Mouse (Mus musculus) heart, embryonic 15.5 days (tissue): Measurements from ENCODE around the gene Samd4b. TPM values are rescaled to one million over a fixed set of nuclear protein-coding genes. Genes with fewer than 3 reads are reported as not detected.
A peak's percentile ranks its signal among the peaks of the same experiment; 100 is the strongest.

Experiments
- ATAC-seq: fragments of 200-750 bp; cut with Nextera tagmentation; replicated peaks from 2 replicates; pipeline ENCODE4 v1.8.0; 2017; ENCODE audit warnings: low read depth, moderate TSS enrichment; ENCODE audit not compliant: insufficient number of reproducible peaks, insufficient read depth, low FRiP score
- H3K27ac ChIP-seq: fragments of 300-500 bp; sonication (generic); 2 replicates; pipeline ENCODE4 v1.5.1; 2015; ENCODE audit warnings: mild to moderate bottlenecking, inconsistent platforms
- H3K27me3 ChIP-seq: fragments of 300-500 bp; sonication (generic); 2 replicates; pipeline ENCODE4 v1.6.1; 2015; ENCODE audit warnings: inconsistent platforms
- H3K36me3 ChIP-seq: fragments of 300-500 bp; sonication (generic); 2 replicates; pipeline ENCODE4 v1.6.1; 2015; ENCODE audit warnings: mild to moderate bottlenecking, inconsistent platforms
- H3K4me1 ChIP-seq: fragments of 300-500 bp; sonication (generic); replicated peaks from 2 replicates; pipeline ENCODE4 v1.6.1; 2015; ENCODE audit warnings: inconsistent platforms
- H3K4me2 ChIP-seq: fragments of 300-500 bp; sonication (generic); 2 replicates; pipeline ENCODE4 v1.6.1; 2015; ENCODE audit warnings: inconsistent platforms, mild to moderate bottlenecking, moderate library complexity
- H3K4me3 ChIP-seq: fragments of 300-500 bp; sonication (generic); 2 replicates; pipeline ENCODE4 v1.5.1; 2015; ENCODE audit warnings: mild to moderate bottlenecking, inconsistent platforms
- H3K9ac ChIP-seq: fragments of 300-500 bp; sonication (generic); 2 replicates; pipeline ENCODE4 v1.6.1; 2015; ENCODE audit warnings: mild to moderate bottlenecking, inconsistent platforms
- H3K9me3 ChIP-seq: fragments of 300-500 bp; sonication (generic); replicated peaks from 2 replicates; pipeline ENCODE4 v1.6.1; 2016; ENCODE audit warnings: inconsistent platforms
- WGBS: fragments of 180-500 bp; shearing (Covaris S2); methylation state at CpG from one replicate; pipeline ENCODE4 v1.1.7; 2015; ENCODE audit warnings: mixed read lengths; 5-methylcytosine and 5-hydroxymethylcytosine counted together
- polyA plus RNA-seq: library from polyadenylated mRNA; unstranded; fragments of >200 nt; fragmentation: Nextera tagmentation; extraction: Ambion mirVana; gene quantifications from 2 replicates; pipeline ENCODE4 v1.2.1, GENCODE M21; 2015

Samd4b gene
- polyA plus RNA-seq, 1 experiment from 2014 or later: 17.9 TPM

- no peak overlapping the region for H3K9ac ChIP-seq
- 90% methylated on average over 10 of the region's 10 CpGs for WGBS
- no peak overlapping the region for H3K4me3 ChIP-seq
- H3K9me3 ChIP-seq: no peaks in the 10 kb centered on the region
- no peaks in the 10 kb centered on the region for H3K27me3 ChIP-seq
- peaks cover 45% of the 10 kb centered on the region for H3K36me3 ChIP-seq
- H3K4me2 ChIP-seq: no peak overlapping the region
- H3K4me1 ChIP-seq: peaks cover 16% of the 10 kb centered on the region
- ATAC-seq: no peak
- H3K27ac ChIP-seq: no peak overlapping the region
These were observed 37.1 kb downstream of the Samd4b start for GRCm38 (mm10) chr7:28560856-28561255.

- WGBS: 39% methylated on average over 4 of the region's 4 CpGs
- Histone ChIP-seq H3K4me1 (peaks cover 17% of the 10 kb centered on the region), H3K36me3 (peaks cover 29% of the 10 kb centered on the region), H3K4me2 (no peak overlapping the region), H3K9me3 (no peaks in the 10 kb centered on the region), H3K27ac (0 out of 2 replicates have a peak overlapping the region, but pooled peaks have one; percentile 10), H3K4me3 (no peak overlapping the region), H3K9ac (no peak overlapping the region), H3K27me3 (no peaks in the 10 kb centered on the region)
- ATAC-seq: no peak; the same call in 1 of the 2 replicates
These were observed 39.5 kb downstream of the Samd4b start for GRCm38 (mm10) chr7:28558486-28558885.

DNA sequence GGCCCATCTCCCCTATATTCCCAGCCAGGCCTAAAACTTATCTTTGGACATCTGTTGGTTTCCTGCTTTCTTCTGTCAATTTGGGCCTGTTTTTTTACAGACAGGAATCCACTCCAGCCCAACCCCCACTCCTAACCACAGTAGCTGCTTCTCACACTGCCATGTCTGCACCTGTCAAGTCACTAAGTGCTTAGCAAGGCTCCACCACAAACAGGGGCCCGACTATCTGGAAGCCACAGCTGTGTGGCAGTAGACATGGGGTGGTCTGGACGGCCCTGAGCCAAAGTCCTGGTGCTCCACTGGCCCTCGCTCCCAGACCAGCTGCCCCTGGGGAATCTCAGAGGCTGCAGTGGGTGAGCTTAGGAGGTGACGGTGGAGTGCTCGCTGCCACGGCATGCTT is 40.2 kb downstream of the Samd4b start:
- 26% methylated on average over 6 of the region's 6 CpGs for WGBS
- Histone ChIP-seq H3K9me3 (no peaks in the 10 kb centered on the region), H3K27ac (0 out of 2 replicates have a peak overlapping the region, but pooled peaks have one; percentile 38), H3K4me3 (no peak overlapping the region), H3K27me3 (no peaks in the 10 kb centered on the region), H3K36me3 (peaks cover 21% of the 10 kb centered on the region), H3K4me2 (no peak overlapping the region), H3K4me1 (peaks cover 17% of the 10 kb centered on the region), H3K9ac (no peak overlapping the region)
- no peak for ATAC-seq

DNA sequence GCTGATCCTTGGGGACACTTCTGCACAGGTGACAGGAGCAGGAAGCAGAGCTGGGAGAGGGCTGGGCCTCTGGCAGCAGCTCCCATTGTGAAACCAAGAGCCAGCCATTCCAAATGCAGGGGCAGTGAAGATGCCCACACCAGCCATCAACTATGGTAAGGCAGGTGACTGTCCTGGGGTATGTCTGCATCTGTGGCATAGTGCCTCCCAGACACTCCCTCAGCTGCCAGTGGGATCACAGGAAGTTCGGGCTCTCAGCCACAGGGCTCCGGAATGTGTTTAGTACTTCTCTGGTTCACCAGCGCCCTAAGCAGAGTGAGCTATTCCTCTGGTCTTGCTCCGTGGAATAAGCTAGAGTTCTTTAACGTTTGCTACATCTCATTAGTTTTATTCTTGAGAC is 40.9 kb downstream of the Samd4b start:
- Histone ChIP-seq H3K4me2 (no peak overlapping the region), H3K27me3 (no peaks in the 10 kb centered on the region), H3K27ac (no peak overlapping the region), H3K9me3 (no peaks in the 10 kb centered on the region), H3K4me1 (peaks cover 17% of the 10 kb centered on the region), H3K36me3 (peaks cover 16% of the 10 kb centered on the region), H3K4me3 (no peak overlapping the region), H3K9ac (no peak overlapping the region)
- WGBS: 58% methylated on average over 5 of the region's 5 CpGs
- no peak for ATAC-seq

- H3K27me3 ChIP-seq: no peaks in the 10 kb centered on the region
- peaks cover 17% of the 10 kb centered on the region for H3K4me1 ChIP-seq
- peaks cover 16% of the 10 kb centered on the region for H3K36me3 ChIP-seq
- no peak overlapping the region for H3K4me3 ChIP-seq
- no peak overlapping the region for H3K27ac ChIP-seq
- H3K9ac ChIP-seq: no peak overlapping the region
- no peak for ATAC-seq
- WGBS: 13% methylated on average over 5 of the region's 5 CpGs
- no peak overlapping the region for H3K4me2 ChIP-seq
- H3K9me3 ChIP-seq: no peaks in the 10 kb centered on the region
These were observed 41.9 kb downstream of the Samd4b start for GRCm38 (mm10) chr7:28555939-28556535.

- WGBS: 85% methylated on average over 6 of the region's 6 CpGs
- H3K27me3 ChIP-seq: peaks cover 6% of the 10 kb centered on the region; the same call in 1 of the 2 replicates
These were observed 44.9 kb downstream of the Samd4b start for GRCm38 (mm10) chr7:28553076-28553475.

DNA sequence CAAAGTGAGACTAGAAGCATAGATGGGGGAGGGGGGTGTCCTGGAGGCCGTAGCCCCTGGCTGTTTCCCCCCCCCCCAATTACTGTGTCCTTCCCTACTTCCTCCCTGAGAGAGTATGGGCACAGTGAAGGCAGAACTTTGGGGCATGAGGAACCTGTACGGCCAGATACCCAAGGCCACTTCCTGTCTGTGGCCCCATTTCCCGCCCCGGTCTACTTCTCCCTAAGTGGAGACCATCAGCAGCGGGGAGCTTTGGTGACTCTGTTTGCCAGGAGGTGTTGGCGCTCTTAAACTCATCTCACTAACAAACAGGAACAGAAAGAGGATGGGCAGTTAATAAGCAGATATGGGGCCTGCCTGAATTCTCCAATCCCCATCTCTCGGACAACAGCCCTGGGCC is 50.3 kb downstream of the Samd4b start:
- no peaks in the 10 kb centered on the region for H3K36me3 ChIP-seq
- ATAC-seq: no peak
- no peak overlapping the region for H3K27ac ChIP-seq
- 50% methylated on average over 7 of the region's 7 CpGs for WGBS
- H3K9me3 ChIP-seq: no peaks in the 10 kb centered on the region
- H3K4me2 ChIP-seq: no peak overlapping the region
- no peak overlapping the region for H3K9ac ChIP-seq
- peaks cover 16% of the 10 kb centered on the region for H3K4me1 ChIP-seq
- no peak overlapping the region for H3K4me3 ChIP-seq
- peaks cover 59% of the 10 kb centered on the region for H3K27me3 ChIP-seq

More at GRCm38 (mm10) chr7:28553076-28553475, 44.9 kb downstream of the Samd4b start:
- H3K4me3 ChIP-seq: no peak overlapping the region
- H3K27ac ChIP-seq: no peak overlapping the region
- ATAC-seq: no peak
- H3K9me3 ChIP-seq: no peaks in the 10 kb centered on the region
- H3K9ac ChIP-seq: no peak overlapping the region
- H3K4me2 ChIP-seq: no peak overlapping the region
- H3K36me3 ChIP-seq: no peaks in the 10 kb centered on the region
- peaks cover 8% of the 10 kb centered on the region for H3K4me1 ChIP-seq

GRCm38 (mm10) chr7:28547154-28547553 is 50.8 kb downstream of the Samd4b start, which contains the start of gene Nccrp1:
Gene Nccrp1 (minus strand): TSS chr7:28547254.
- WGBS: 7% methylated on average over 5 of the region's 5 CpGs
- ATAC-seq: no peak
- Histone ChIP-seq H3K27me3 (peaks cover 59% of the 10 kb centered on the region), H3K4me1 (peaks cover 16% of the 10 kb centered on the region), H3K4me3 (peak within 1 kb of the TSS; percentile 26), H3K36me3 (no peaks in the 10 kb centered on the region), H3K27ac (no peak within 1 kb of the TSS), H3K4me2 (peak within 1 kb of the TSS; percentile 50), H3K9me3 (no peaks in the 10 kb centered on the region), H3K9ac (no peak within 1 kb of the TSS)

GRCm38 (mm10) chr7:28546649-28547048 is 51.3 kb downstream of the Samd4b start:
- Histone ChIP-seq H3K27me3 (peaks cover 59% of the 10 kb centered on the region), H3K9ac (no peak overlapping the region), H3K36me3 (no peaks in the 10 kb centered on the region), H3K4me2 (peak overlapping the region; percentile 50), H3K27ac (no peak overlapping the region), H3K9me3 (no peaks in the 10 kb centered on the region), H3K4me3 (peak overlapping the region; percentile 26), H3K4me1 (peaks cover 16% of the 10 kb centered on the region)
- no peak for ATAC-seq
- 2% methylated on average over 22 of the region's 22 CpGs for WGBS

- Histone ChIP-seq H3K4me2 (no peak overlapping the region), H3K27me3 (peaks cover 59% of the 10 kb centered on the region), H3K36me3 (no peaks in the 10 kb centered on the region), H3K9me3 (no peaks in the 10 kb centered on the region), H3K9ac (no peak overlapping the region), H3K4me3 (no peak overlapping the region), H3K27ac (no peak overlapping the region), H3K4me1 (peaks cover 16% of the 10 kb centered on the region)
- 39% methylated on average over 7 of the region's 7 CpGs for WGBS
- no peak for ATAC-seq
These were observed 52.1 kb downstream of the Samd4b start for GRCm38 (mm10) chr7:28545891-28546210.

- H3K27me3 ChIP-seq: peaks cover 59% of the 10 kb centered on the region
- no peaks in the 10 kb centered on the region for H3K36me3 ChIP-seq
- 0 out of 2 replicates have a peak, but pooled peaks have one; percentile 3 for ATAC-seq
- no peak overlapping the region for H3K9ac ChIP-seq
- H3K4me2 ChIP-seq: no peak overlapping the region
- H3K27ac ChIP-seq: no peak overlapping the region
- 27% methylated on average over 14 of the region's 14 CpGs for WGBS
- peaks cover 16% of the 10 kb centered on the region for H3K4me1 ChIP-seq
- H3K9me3 ChIP-seq: no peaks in the 10 kb centered on the region
- no peak overlapping the region for H3K4me3 ChIP-seq
These were observed 52.7 kb downstream of the Samd4b start for GRCm38 (mm10) chr7:28545048-28545890.
